Mouse (Mus musculus) CH12.LX (cell line): ENCODE measurements around the gene Gkap1. TPM values are rescaled to one million over a fixed set of nuclear protein-coding genes. Genes with fewer than 3 reads are reported as not detected.

Experiments
- DNase-seq: peaks from one replicate; pipeline ENCODE4 v3.0.0-alpha.2; 2013; ENCODE audit errors: extremely low read depth
- H3K27ac ChIP-seq: 2 replicates; pipeline ENCODE4 v1.5.1; 2012; ENCODE audit warnings: low read depth, mild to moderate bottlenecking, control low read depth, moderate library complexity; ENCODE audit not compliant: insufficient read depth
- H3K27me3 ChIP-seq: replicated peaks from 2 replicates; pipeline ENCODE3; 2012; ENCODE audit warnings: inconsistent platforms
- H3K36me3 ChIP-seq, 2 experiments: replicated peaks in 1 of 2; 2 replicates each; pipeline versions ENCODE3 to v1.6.1; 2012; ENCODE audit warnings: inconsistent platforms in 1 of 2, low read length in 1 of 2, mild to moderate bottlenecking in 1 of 2, mixed read lengths in 1 of 2, moderate library complexity in 1 of 2; ENCODE audit not compliant: control insufficient read depth in 1 of 2, insufficient read depth in 1 of 2
- H3K4me1 ChIP-seq, 2 experiments: 2 replicates each; pipeline ENCODE4 v1.6.1; 2012; ENCODE audit warnings: inconsistent platforms in 1 of 2, moderate library complexity in 1 of 2; ENCODE audit not compliant: insufficient read depth in 2 of 2, control insufficient read depth in 1 of 2
- H3K4me2 ChIP-seq: 2 replicates; pipeline ENCODE4 v1.6.1; 2012; ENCODE audit warnings: low read depth, mild to moderate bottlenecking, control low read depth; ENCODE audit not compliant: poor library complexity, insufficient read depth, severe bottlenecking
- H3K4me3 ChIP-seq, 3 experiments: fragments of 150-350 bp in 1 of 3; sonication (generic) in 1 of 3; replicated peaks in 1 of 3; 2 replicates each; pipeline versions ENCODE3 to v1.5.1; 2011 to 2012; ENCODE audit warnings: low read depth in 2 of 3, low read length in 2 of 3, mild to moderate bottlenecking in 2 of 3, moderate library complexity in 2 of 3, control low read depth in 1 of 3, improper control_type of control experiment in 1 of 3, inconsistent platforms in 1 of 3, mixed read lengths in 1 of 3; ENCODE audit not compliant: poor library complexity in 1 of 3
- H3K79me2 ChIP-seq: replicated peaks from 2 replicates; pipeline ENCODE4 v1.6.1; 2012; ENCODE audit warnings: mild to moderate bottlenecking, moderate library complexity; ENCODE audit not compliant: control insufficient read depth, poor library complexity, insufficient read depth, severe bottlenecking; ENCODE audit errors: extremely low read depth
- H3K9ac ChIP-seq: 2 replicates; pipeline ENCODE4 v1.6.1; 2012; ENCODE audit warnings: low read depth, mild to moderate bottlenecking, control low read depth, moderate library complexity; ENCODE audit not compliant: insufficient read depth
- H3K9me3 ChIP-seq: replicated peaks from 2 replicates; pipeline ENCODE3; 2012; ENCODE audit warnings: low read length, inconsistent platforms, mixed read lengths
- E2F4 ChIP-seq: IDR thresholded peaks from 2 replicates; pipeline ENCODE4 v1.6.1; 2011; ENCODE audit warnings: low read depth, low read length, improper control_type of control experiment; ENCODE audit not compliant: insufficient replicate concordance
- ETS1 ChIP-seq: conservative IDR thresholded peaks from 2 replicates; pipeline ENCODE4 v1.6.1; 2012; ENCODE audit warnings: low read depth, mild to moderate bottlenecking, inconsistent platforms, low read length, improper control_type of control experiment, moderate library complexity
- JUN ChIP-seq: IDR thresholded peaks from 2 replicates; pipeline ENCODE4 v1.6.1; 2011; ENCODE audit warnings: low read depth, mild to moderate bottlenecking, low read length, improper control_type of control experiment, moderate library complexity; ENCODE audit not compliant: insufficient read depth
- MYC ChIP-seq: IDR thresholded peaks from 2 replicates; pipeline ENCODE4 v1.6.1; 2011; ENCODE audit warnings: low read depth, mild to moderate bottlenecking, improper control_type of control experiment, low read length
- NELFE ChIP-seq: IDR thresholded peaks from 2 replicates; pipeline ENCODE4 v1.6.1; 2011; ENCODE audit warnings: low read depth, low read length, improper control_type of control experiment
- NRF1 ChIP-seq: IDR thresholded peaks from 2 replicates; pipeline ENCODE4 v1.6.1; 2014; ENCODE audit warnings: low read depth, mild to moderate bottlenecking, inconsistent platforms, low read length, improper control_type of control experiment, moderate library complexity
- POLR2A ChIP-seq: IDR thresholded peaks from 2 replicates; pipeline ENCODE4 v1.6.1; 2011; ENCODE audit warnings: low read depth, mild to moderate bottlenecking, improper control_type of control experiment, low read length
- RCOR1 ChIP-seq: conservative IDR thresholded peaks from 2 replicates; pipeline ENCODE4 v1.6.1; 2012; ENCODE audit warnings: low read depth, mild to moderate bottlenecking, inconsistent platforms, low read length, improper control_type of control experiment
- UBTF ChIP-seq: IDR thresholded peaks from 2 replicates; pipeline ENCODE4 v1.6.1; 2012; ENCODE audit warnings: low read depth, mild to moderate bottlenecking, inconsistent platforms, low read length, improper control_type of control experiment, moderate library complexity
- dilution Hi-C: fragments of 300-500 bp; cut with MboI; formaldehyde crosslinking; loops from 2 replicates; pipeline ENCODE4 v1.14.3; 2020; ENCODE audit warnings: low sequenced_read_pairs; ENCODE audit not compliant: extremely low pct_unique_long_range_greater_than_20kb, extremely low pct_ligation_motif_present
- in situ Hi-C: fragments of 300-500 bp; cut with MboI; formaldehyde crosslinking; loops from 3 replicates; pipeline ENCODE4 v1.14.3; 2019; ENCODE audit warnings: low sequenced_read_pairs, low pct_ligation_motif_present, low pct_unique_long_range_greater_than_20kb, mixed read lengths
- polyA plus RNA-seq: library from polyadenylated mRNA; unstranded; fragments of >175 nt; gene quantifications from 2 replicates; pipeline ENCODE4 v1.2.1, GENCODE M21; 2012; ENCODE audit warnings: low read depth; ENCODE audit not compliant: insufficient read length
- total RNA-seq, 2 experiments: library from RNA; depleted of rRNA; stranded (reverse); fragments of 300-350 nt in 1 of 2; fragments of >200 nt in 1 of 2; gene quantifications; 2 replicates each; pipeline ENCODE4 v1.2.3; 2012 to 2014

Gkap1 gene
- total and polyA plus RNA-seq, 3 experiments, result 0.82 to 2.0 (median 1.3) TPM

GRCm38 (mm10) chr13:58197211-58197610 is 78.3 kb downstream of the Gkap1 start:
- TF ChIP-seq NELFE, result no peak
- no peak for TF ChIP-seq RCOR1
- no peak for TF ChIP-seq JUN
- TF ChIP-seq ETS1, result no peak
- no peak overlapping the region for H3K4me3 ChIP-seq
- H3K9me3 ChIP-seq, result no peaks in the 10 kb centered on the region
- no peak overlapping the region for H3K4me2 ChIP-seq
- H3K4me1 ChIP-seq, result peaks cover 25 to 77% of the 10 kb centered on the region in 2 experiments
- peaks cover 21 to 47% of the 10 kb centered on the region in 2 experiments for H3K36me3 ChIP-seq
- in situ Hi-C loops, result no loop called here
- peak overlapping the region; percentile 86 for H3K27ac ChIP-seq
- dilution Hi-C loops, result no loop called here
- peaks cover 50% of the 10 kb centered on the region for H3K79me2 ChIP-seq
- DNase-seq, result no peak
- no peak overlapping the region for H3K9ac ChIP-seq
- H3K27me3 ChIP-seq, result no peaks in the 10 kb centered on the region

GRCm38 (mm10) chr13:58194908-58195307 is 80.6 kb downstream of the Gkap1 start:
- dilution Hi-C loops, result no loop called here
- DNase-seq, result no peak
- H3K9me3 ChIP-seq, result peaks cover 9% of the 10 kb centered on the region
- no peaks in the 10 kb centered on the region for H3K27me3 ChIP-seq
- peaks cover 38 to 67% of the 10 kb centered on the region in 2 experiments for H3K36me3 ChIP-seq
- H3K27ac ChIP-seq, result peak overlapping the region; percentile 54; the same call in 1 of the 2 replicates
- H3K4me3 ChIP-seq, result no peak overlapping the region
- H3K4me1 ChIP-seq, result peaks cover 17 to 54% of the 10 kb centered on the region in 2 experiments
- H3K79me2 ChIP-seq, result peaks cover 28% of the 10 kb centered on the region
- H3K4me2 ChIP-seq, result no peak overlapping the region
- TF ChIP-seq POLR2A, result no peak
- no peak for TF ChIP-seq MYC
- no peak for TF ChIP-seq UBTF
- no peak for TF ChIP-seq JUN
- no peak for TF ChIP-seq NRF1
- TF ChIP-seq, all 38 proteins: peak for 0
- no peak overlapping the region for H3K9ac ChIP-seq
- in situ Hi-C loops, result no loop called here

GRCm38 (mm10) chr13:58193221-58193620 is 82.3 kb downstream of the Gkap1 start:
- in situ Hi-C loops, result no loop called here
- H3K27me3 ChIP-seq, result no peaks in the 10 kb centered on the region
- peaks cover 11 to 37% of the 10 kb centered on the region in 2 experiments for H3K4me1 ChIP-seq
- no peak overlapping the region for H3K27ac ChIP-seq
- peaks cover 41 to 82% of the 10 kb centered on the region in 2 experiments for H3K36me3 ChIP-seq
- peaks cover 14% of the 10 kb centered on the region for H3K79me2 ChIP-seq
- H3K4me3 ChIP-seq, result no peak overlapping the region
- peaks cover 9% of the 10 kb centered on the region for H3K9me3 ChIP-seq
- DNase-seq, result no peak
- H3K9ac ChIP-seq, result no peak overlapping the region
- TF ChIP-seq E2F4, result no peak
- no peak overlapping the region for H3K4me2 ChIP-seq
- dilution Hi-C loops, result no loop called here
